Mouse (Mus musculus) bone marrow, adult 2 months (tissue): ENCODE data around the gene Prr18.
A peak's percentile ranks its signal among the peaks of the same experiment; 100 is the strongest.

Source experiments
- CTCF ChIP-seq: fragments of 200-500 bp; IDR thresholded peaks from 2 replicates; pipeline ENCODE4 v1.5.1; 2011; ENCODE audit warnings: low read length, control low read depth; ENCODE audit not compliant: control insufficient read depth, insufficient read depth
- POLR2A ChIP-seq: fragments of 200-500 bp; IDR thresholded peaks from 2 replicates; pipeline ENCODE4 v1.6.1; 2011; ENCODE audit warnings: low read depth, mild to moderate bottlenecking, control low read depth, low read length, borderline replicate concordance; ENCODE audit not compliant: control insufficient read depth

- no peak for TF ChIP-seq POLR2A
- 0 out of 2 replicates have a peak, but pooled peaks have one; percentile 22 for TF ChIP-seq CTCF
Observed at GRCm38 (mm10) chr17:8305801-8306200, 31.5 kb upstream of the Prr18 start.
